Mouse (Mus musculus) forebrain, embryonic 16.5 days (tissue): ENCODE measurements at regions not wholly inside any gene's neighbourhood (a gene's known extent, or its start where the extent isn't known, plus 50 kb on each side); places are given as distances from the start of the nearest gene placed in this dataset.

ENCODE experiments used
- ATAC-seq: fragments of 200-750 bp; cut with Nextera tagmentation; 2 replicates; pipeline ENCODE4 v1.8.0; 2017; ENCODE audit warnings: mild to moderate bottlenecking, moderate library complexity
- H3K27ac ChIP-seq: fragments of 300-500 bp; sonication (generic); 2 replicates; pipeline ENCODE4 v1.5.1; 2014; ENCODE audit warnings: low read length, control low read depth
- H3K27me3 ChIP-seq: fragments of 300-500 bp; sonication (generic); replicated peaks from 2 replicates; pipeline ENCODE4 v1.6.1; 2014; ENCODE audit warnings: low read length; ENCODE audit not compliant: control insufficient read depth, insufficient read depth
- H3K36me3 ChIP-seq: fragments of 300-500 bp; sonication (generic); 2 replicates; pipeline ENCODE4 v1.6.1; 2014; ENCODE audit not compliant: control insufficient read depth, insufficient read depth
- H3K4me1 ChIP-seq: fragments of 300-500 bp; sonication (generic); replicated peaks from 2 replicates; pipeline ENCODE4 v1.6.1; 2014; ENCODE audit warnings: low read length; ENCODE audit not compliant: control insufficient read depth, insufficient read depth
- H3K4me2 ChIP-seq: fragments of 300-500 bp; sonication (generic); 2 replicates; pipeline ENCODE4 v1.6.1; 2014; ENCODE audit warnings: mild to moderate bottlenecking, low read length, control low read depth
- H3K4me3 ChIP-seq: fragments of 300-500 bp; sonication (generic); replicated peaks from 2 replicates; pipeline ENCODE4 v1.5.1; 2014; ENCODE audit warnings: mild to moderate bottlenecking, low read length, control low read depth
- H3K9ac ChIP-seq: fragments of 300-500 bp; sonication (generic); replicated peaks from 2 replicates; pipeline ENCODE4 v1.6.1; 2014; ENCODE audit warnings: low read depth, low read length, control low read depth
- H3K9me3 ChIP-seq: fragments of 300-500 bp; sonication (generic); 2 replicates; pipeline ENCODE4 v1.6.1; 2016; ENCODE audit warnings: low read length; ENCODE audit not compliant: control insufficient read depth
- WGBS: fragments of 180-500 bp; shearing (Covaris S2); extraction: QIAGEN DNeasy Blood & Tissue Kit; methylation state at CpG from one replicate; pipeline ENCODE4 v1.1.7; 2014; 5-methylcytosine and 5-hydroxymethylcytosine counted together

DNA sequence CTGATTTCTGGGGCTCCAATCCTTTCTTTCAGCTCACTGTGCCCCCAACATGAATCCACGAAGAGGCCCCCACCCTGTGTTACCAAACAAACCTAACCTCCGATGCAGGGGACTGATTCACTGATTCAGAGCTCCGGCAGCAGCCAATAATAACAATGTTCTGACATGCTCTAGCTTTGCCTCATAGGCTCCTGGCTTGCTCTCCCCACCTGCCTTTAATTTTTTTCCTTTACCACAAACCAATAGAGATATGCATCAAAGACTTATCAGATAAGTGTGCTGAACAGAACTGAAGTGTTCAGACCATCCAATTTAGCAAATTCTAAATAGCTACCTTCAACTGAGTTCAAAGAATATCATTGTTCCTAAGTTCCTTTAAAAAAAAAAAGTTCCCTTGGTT, 478.6 kb downstream of the Slc4a3 start:
- H3K27me3 ChIP-seq: no peaks in the 10 kb centered on the region
- H3K4me1 ChIP-seq: no peaks in the 10 kb centered on the region
- no peak overlapping the region for H3K4me3 ChIP-seq
- H3K27ac ChIP-seq: no peak overlapping the region
- WGBS: 50% methylated on average over 3 of the region's 3 CpGs
- H3K36me3 ChIP-seq: no peaks in the 10 kb centered on the region
- no peaks in the 10 kb centered on the region for H3K9me3 ChIP-seq
- no peak overlapping the region for H3K9ac ChIP-seq
- H3K4me2 ChIP-seq: no peak overlapping the region
- no peak for ATAC-seq

DNA sequence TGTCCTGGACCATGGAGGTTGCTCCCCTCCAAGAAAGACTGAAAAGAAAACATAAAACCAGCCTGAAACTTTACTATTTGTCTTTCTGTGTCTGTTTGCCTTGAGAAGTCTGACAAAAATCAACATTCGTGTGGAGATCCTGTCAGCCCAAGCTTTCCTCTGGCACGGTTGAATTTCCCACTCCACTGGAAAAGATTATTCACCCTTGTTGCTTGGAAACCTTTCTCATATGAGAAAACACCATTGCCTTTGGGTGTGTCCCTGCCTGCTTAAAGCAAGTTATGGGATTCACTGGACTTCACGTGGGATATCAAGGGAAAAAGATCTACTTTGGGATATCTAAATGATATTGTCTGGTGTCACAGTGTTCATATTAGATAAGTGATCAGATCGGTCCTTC, 479.3 kb downstream of the Slc4a3 start:
- Histone ChIP-seq H3K9ac (no peak overlapping the region), H3K27me3 (no peaks in the 10 kb centered on the region), H3K4me2 (no peak overlapping the region), H3K4me3 (no peak overlapping the region), H3K27ac (no peak overlapping the region), H3K9me3 (no peaks in the 10 kb centered on the region), H3K36me3 (no peaks in the 10 kb centered on the region), H3K4me1 (no peaks in the 10 kb centered on the region)
- WGBS: 57% methylated on average over 4 of the region's 4 CpGs
- no peak for ATAC-seq

GRCm38 (mm10) chr1:76029059-76029458, 483.0 kb downstream of the Slc4a3 start:
- no peaks in the 10 kb centered on the region for H3K27me3 ChIP-seq
- H3K27ac ChIP-seq: no peak overlapping the region
- WGBS: 22% methylated on average over 1 of the region's 1 CpGs

DNA sequence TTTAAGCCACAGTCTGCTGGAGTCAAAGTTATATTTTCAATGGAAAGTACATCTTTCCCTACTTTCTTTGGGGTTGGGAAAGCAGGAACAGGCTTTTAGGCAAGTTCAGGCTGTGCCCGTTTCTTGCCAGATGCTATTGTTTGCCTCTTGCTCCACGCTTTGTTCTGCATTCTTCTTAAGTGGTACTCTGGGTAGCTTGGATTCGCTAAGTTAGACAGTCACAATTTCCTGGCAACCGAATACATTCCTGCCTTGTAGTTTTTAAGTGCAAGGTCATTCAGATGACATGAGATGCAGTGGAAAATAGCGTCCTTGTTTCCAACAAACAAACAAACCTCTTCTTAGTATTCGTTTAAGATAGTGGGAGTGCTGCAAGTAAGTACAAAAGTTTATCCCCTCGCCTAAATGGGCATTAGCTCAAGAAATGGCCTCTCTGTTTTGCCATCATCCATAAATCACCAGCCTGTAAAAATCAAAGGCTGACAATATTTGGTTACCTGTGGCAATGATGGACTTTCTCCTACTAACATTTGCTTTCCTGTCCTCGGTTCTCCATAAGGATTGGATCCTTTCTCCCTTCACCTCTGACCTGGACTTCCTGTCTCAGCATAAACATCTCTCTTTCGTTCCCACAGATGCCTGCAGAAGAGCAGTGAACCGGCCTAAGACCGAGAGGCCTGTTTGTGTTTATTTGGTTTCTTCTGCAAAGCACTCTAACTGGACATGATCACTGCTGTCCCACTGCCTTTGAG, 485.3 kb downstream of the Slc4a3 start:
- WGBS: 66% methylated on average over 11 of the region's 11 CpGs
- no peak overlapping the region for H3K4me2 ChIP-seq
- no peak overlapping the region for H3K27ac ChIP-seq
- H3K36me3 ChIP-seq: no peaks in the 10 kb centered on the region
- H3K4me1 ChIP-seq: no peaks in the 10 kb centered on the region
- no peak overlapping the region for H3K9ac ChIP-seq
- H3K4me3 ChIP-seq: no peak overlapping the region
- no peak for ATAC-seq
- H3K27me3 ChIP-seq: no peaks in the 10 kb centered on the region
- H3K9me3 ChIP-seq: no peaks in the 10 kb centered on the region

More at GRCm38 (mm10) chr1:76029059-76029458, 483.0 kb downstream of the Slc4a3 start:
- no peak overlapping the region for H3K4me2 ChIP-seq
- H3K9ac ChIP-seq: no peak overlapping the region
- no peaks in the 10 kb centered on the region for H3K9me3 ChIP-seq
- H3K4me1 ChIP-seq: no peaks in the 10 kb centered on the region
- no peak for ATAC-seq
- H3K4me3 ChIP-seq: no peak overlapping the region
- H3K36me3 ChIP-seq: no peaks in the 10 kb centered on the region

GRCm38 (mm10) chr1:76031923-76032285, 485.8 kb downstream of the Slc4a3 start:
- H3K36me3 ChIP-seq: no peaks in the 10 kb centered on the region
- no peaks in the 10 kb centered on the region for H3K27me3 ChIP-seq
- no peak for ATAC-seq
- no peaks in the 10 kb centered on the region for H3K4me1 ChIP-seq
- H3K27ac ChIP-seq: no peak overlapping the region
- no peak overlapping the region for H3K4me2 ChIP-seq
- no peak overlapping the region for H3K4me3 ChIP-seq
- H3K9ac ChIP-seq: no peak overlapping the region
- 66% methylated on average over 4 of the region's 4 CpGs for WGBS
- no peaks in the 10 kb centered on the region for H3K9me3 ChIP-seq

- no peak overlapping the region for H3K4me2 ChIP-seq
- no peak overlapping the region for H3K9ac ChIP-seq
- 90% methylated on average over 3 of the region's 3 CpGs for WGBS
- H3K4me1 ChIP-seq: no peaks in the 10 kb centered on the region
- H3K27me3 ChIP-seq: no peaks in the 10 kb centered on the region
- no peak overlapping the region for H3K27ac ChIP-seq
- no peaks in the 10 kb centered on the region for H3K36me3 ChIP-seq
- no peak overlapping the region for H3K4me3 ChIP-seq
- H3K9me3 ChIP-seq: no peaks in the 10 kb centered on the region
- ATAC-seq: no peak
Observed at GRCm38 (mm10) chr1:76032626-76033025, 486.6 kb downstream of the Slc4a3 start.

DNA sequence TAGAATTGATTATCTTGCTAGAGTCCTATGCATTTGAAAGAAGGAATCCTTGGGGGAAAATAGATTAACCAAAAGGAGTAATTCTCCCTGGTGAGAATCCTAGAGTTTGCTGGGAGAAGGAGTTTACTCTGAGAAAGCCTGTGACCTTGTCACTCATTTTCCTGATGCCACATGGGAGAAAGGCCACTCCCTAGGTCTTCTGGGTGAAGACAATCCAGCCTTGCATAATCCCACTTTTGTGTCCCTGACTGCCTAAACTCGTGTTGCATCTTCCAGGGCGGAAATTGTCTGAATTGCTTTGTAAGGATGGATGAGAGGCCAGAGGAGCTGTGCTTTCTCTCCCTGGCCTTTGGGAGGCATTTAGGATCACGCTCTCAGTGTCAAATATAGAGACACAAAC, 490.2 kb downstream of the Slc4a3 start:
- no peaks in the 10 kb centered on the region for H3K36me3 ChIP-seq
- no peak overlapping the region for H3K4me3 ChIP-seq
- H3K4me2 ChIP-seq: no peak overlapping the region
- no peak overlapping the region for H3K27ac ChIP-seq
- no peaks in the 10 kb centered on the region for H3K9me3 ChIP-seq
- H3K9ac ChIP-seq: no peak overlapping the region
- ATAC-seq: no peak
- H3K27me3 ChIP-seq: no peaks in the 10 kb centered on the region
- H3K4me1 ChIP-seq: no peaks in the 10 kb centered on the region
- WGBS: 45% methylated on average over 3 of the region's 3 CpGs

DNA sequence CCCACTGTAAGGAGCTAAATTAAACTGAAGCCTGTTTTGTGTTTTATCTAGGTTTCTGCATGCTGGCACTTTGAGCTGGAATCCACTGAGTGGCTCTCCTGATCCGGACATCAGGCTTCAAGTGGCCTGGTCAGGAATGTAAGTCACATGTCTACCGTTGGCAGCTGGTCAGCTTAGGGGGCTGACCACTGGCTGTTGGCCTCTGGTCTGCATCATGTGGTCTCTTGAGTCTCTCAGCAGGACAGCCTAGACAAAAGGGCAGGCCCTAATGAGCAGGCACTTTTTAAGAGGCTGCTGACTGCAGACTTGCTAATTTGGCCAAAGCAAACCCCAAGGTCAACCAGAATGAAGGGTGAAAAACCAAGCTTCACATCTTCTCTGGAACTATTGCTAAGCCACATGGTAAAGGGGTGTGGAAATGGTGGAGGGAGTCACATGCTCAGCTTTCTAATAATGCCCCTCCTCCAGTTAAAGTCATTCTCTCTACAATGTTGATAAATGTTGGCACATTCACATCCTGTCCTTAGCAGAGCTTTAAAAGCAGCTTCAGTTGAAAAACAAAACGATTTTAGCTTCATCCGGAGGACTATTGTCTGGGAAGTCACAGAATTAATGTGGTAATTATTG, 493.1 kb downstream of the Slc4a3 start:
- no peaks in the 10 kb centered on the region for H3K36me3 ChIP-seq
- no peaks in the 10 kb centered on the region for H3K27me3 ChIP-seq
- 48% methylated on average over 4 of the region's 4 CpGs for WGBS
- H3K27ac ChIP-seq: no peak overlapping the region
- H3K4me3 ChIP-seq: no peak overlapping the region
- no peak overlapping the region for H3K9ac ChIP-seq
- H3K9me3 ChIP-seq: no peaks in the 10 kb centered on the region
- no peak for ATAC-seq
- no peaks in the 10 kb centered on the region for H3K4me1 ChIP-seq
- no peak overlapping the region for H3K4me2 ChIP-seq

GRCm38 (mm10) chr1:76039661-76040060, 493.6 kb downstream of the Slc4a3 start:
- H3K9me3 ChIP-seq: no peaks in the 10 kb centered on the region
- no peak overlapping the region for H3K4me2 ChIP-seq
- no peak overlapping the region for H3K9ac ChIP-seq
- 83% methylated on average over 4 of the region's 4 CpGs for WGBS
- H3K4me1 ChIP-seq: no peaks in the 10 kb centered on the region
- H3K4me3 ChIP-seq: no peak overlapping the region
- no peak for ATAC-seq
- H3K27me3 ChIP-seq: no peaks in the 10 kb centered on the region
- no peaks in the 10 kb centered on the region for H3K36me3 ChIP-seq
- H3K27ac ChIP-seq: no peak overlapping the region
